8 mouse cellular contexts compared by ENCODE assay signal in the genomic region with DNA sequence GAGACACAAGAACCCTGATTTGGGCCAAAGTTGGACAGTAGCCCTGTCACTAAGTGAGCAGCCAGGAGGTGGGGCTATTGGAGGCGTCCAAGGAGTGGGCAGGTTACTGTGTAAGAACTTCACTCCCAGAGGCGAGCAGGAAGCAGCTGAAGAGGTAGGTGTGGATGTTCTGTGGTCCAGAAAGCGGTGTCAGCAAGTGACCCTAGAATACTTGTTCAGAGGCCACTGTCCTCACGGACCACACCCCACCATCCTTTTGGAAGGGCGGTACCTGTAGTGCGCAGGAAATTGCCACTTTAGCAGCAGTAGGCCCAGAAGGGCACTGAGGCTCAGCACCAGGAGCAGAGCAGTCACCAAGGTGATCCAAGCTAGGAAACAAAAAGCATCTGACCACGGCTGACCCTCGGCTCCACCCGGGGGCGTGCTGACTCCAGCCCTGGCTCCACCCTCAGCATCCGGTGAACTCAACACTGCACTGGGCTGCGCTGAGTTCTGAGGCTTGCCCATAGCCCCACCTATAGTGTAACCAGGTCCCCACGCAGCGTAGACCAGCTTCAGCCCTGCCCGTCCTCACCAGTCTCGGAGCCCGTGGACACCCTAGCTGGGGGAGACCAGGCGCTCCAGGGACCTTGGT. TPM values are rescaled to one million over a fixed set of nuclear protein-coding genes. Genes with fewer than 3 reads are reported as not detected.
DNase-seq lines count a peak whose midpoint lies in the region; ATAC-seq lines count a peak whose summit lies in the region.

No protein-coding gene starts in this region.

- H3K36me3 ChIP-seq in forebrain, embryonic 11.5 days (ENCODE audit: control insufficient read depth, insufficient read depth, low read length): no peaks in the 10 kb centered on the region
- H3K36me3 ChIP-seq in midbrain, embryonic 12.5 days: no peaks in the 10 kb centered on the region

- H3K27ac ChIP-seq in forebrain, embryonic 11.5 days (ENCODE audit: low read depth, low read length): no peak overlapping the region
- no peak overlapping the region for H3K27ac ChIP-seq in midbrain, embryonic 12.5 days (replicated peaks)

- WGBS in forebrain, embryonic 11.5 days: 16% methylated on average over 18 of the region's 18 CpGs
- 20% methylated on average over 18 of the region's 18 CpGs for WGBS in midbrain, embryonic 12.5 days

- peak overlapping the region; percentile 33 for H3K4me3 ChIP-seq in forebrain, embryonic 11.5 days (ENCODE audit: low read depth, low read length)
- H3K4me3 ChIP-seq in midbrain, embryonic 12.5 days: peak overlapping the region; percentile 43

- intact Hi-C loops in heart, postnatal 25 days (cut with DNase I): loop anchor here (5.0 kb wide), 2 partner anchors 41 to 71 kb away; no protein-coding TSS in a partner anchor

- peak overlapping the region; percentile 76 for H3K4me2 ChIP-seq in forebrain, embryonic 11.5 days (ENCODE audit: low read depth, low read length, severe bottlenecking)
- H3K4me2 ChIP-seq in midbrain, embryonic 12.5 days (replicated peaks): peak overlapping the region; percentile 69

- no peaks in the 10 kb centered on the region for H3K9me3 ChIP-seq in forebrain, embryonic 11.5 days (ENCODE audit: control insufficient read depth, low read length)
- no peaks in the 10 kb centered on the region for H3K9me3 ChIP-seq in midbrain, embryonic 12.5 days

- peak; percentile 17 to 26 for DNase-seq in layer of hippocampus, postnatal 10 days (ENCODE audit: low spot score in 2 of 2)
- DNase-seq in layer of hippocampus, adult 9-10 months (ENCODE audit: low spot score): no peak
- peak; percentile 59 for DNase-seq in forebrain, embryonic 11.5 days (ENCODE audit: low spot score)
- peak; percentile 56 for DNase-seq in heart, postnatal 25 days (ENCODE audit: low spot score)
- DNase-seq in kidney, postnatal 4 days: peak; percentile 66 to 77
- peak; percentile 55 for DNase-seq in yolk sac, embryonic 10.5 days (ENCODE audit: low spot score)
- no peak for DNase-seq in left cerebral cortex, adult 11 months (ENCODE audit: low spot score)

- ATAC-seq in forebrain, embryonic 11.5 days (replicated peaks; ENCODE audit: low FRiP score): peak; percentile 70
- peak; percentile 76 for ATAC-seq in midbrain, embryonic 12.5 days (ENCODE audit: low FRiP score, low read depth)

- no peaks in the 10 kb centered on the region; the same call in 1 of the 2 replicates for H3K27me3 ChIP-seq in forebrain, embryonic 11.5 days (ENCODE audit: control insufficient read depth, insufficient read depth, low read length)
- H3K27me3 ChIP-seq in midbrain, embryonic 12.5 days: peaks cover 17% of the 10 kb centered on the region

- peak overlapping the region; percentile 53 for H3K9ac ChIP-seq in forebrain, embryonic 11.5 days (ENCODE audit: low read length)
- peak overlapping the region; percentile 51 for H3K9ac ChIP-seq in midbrain, embryonic 12.5 days (replicated peaks)

- H3K4me1 ChIP-seq in forebrain, embryonic 11.5 days (replicated peaks; ENCODE audit: control insufficient read depth, insufficient read depth, low read length): peaks cover 5% of the 10 kb centered on the region; the same call in 1 of the 2 replicates
- peaks cover 16% of the 10 kb centered on the region; the same call in 1 of the 2 replicates for H3K4me1 ChIP-seq in midbrain, embryonic 12.5 days

RNA-seq across cellular contexts. Expression of a gene that starts 8.7 kb away (rescaled TPM):
- total RNA-seq in layer of hippocampus, postnatal 10 days (2021): 1 to 10 TPM; 5.0 to 6.3 TPM
- polyA plus RNA-seq in forebrain, embryonic 11.5 days (2014; fragmentation: Nextera tagmentation; extraction: Ambion mirVana): 369 and 385 TPM in 2 replicates
- 1 to 10 TPM; 1.5 to 2.3 TPM for total RNA-seq in heart, postnatal 25 days (2021)
- 233 and 235 TPM in 2 replicates for polyA plus RNA-seq in midbrain, embryonic 12.5 days (2016; fragmentation: Nextera tagmentation; extraction: Ambion mirVana)

RNA-seq across cellular contexts. Expression of a gene that starts 11.4 kb away (rescaled TPM):
- total RNA-seq in layer of hippocampus, postnatal 10 days (2021): under 1 TPM in 1 of 2 experiments, not detected in 1; 0.16 TPM
- 1.0 and 1.5 TPM in 2 replicates for polyA plus RNA-seq in forebrain, embryonic 11.5 days (2014; fragmentation: Nextera tagmentation; extraction: Ambion mirVana)
- under 1 TPM; 0.21 to 0.42 TPM for total RNA-seq in heart, postnatal 25 days (2021)
- polyA plus RNA-seq in midbrain, embryonic 12.5 days (2016; fragmentation: Nextera tagmentation; extraction: Ambion mirVana): 0.54 and 0.77 TPM in 2 replicates

RNA-seq across cellular contexts. Expression of a gene that starts 18.0 kb away (rescaled TPM):
- total RNA-seq in layer of hippocampus, postnatal 10 days (2021): 10 to 100 TPM; 16.4 to 17.7 TPM
- polyA plus RNA-seq in forebrain, embryonic 11.5 days (2014; fragmentation: Nextera tagmentation; extraction: Ambion mirVana): 37.8 and 39.8 TPM in 2 replicates
- total RNA-seq in heart, postnatal 25 days (2021): 10 to 100 TPM; 17.8 to 19.4 TPM
- 35.4 and 37.6 TPM in 2 replicates for polyA plus RNA-seq in midbrain, embryonic 12.5 days (2016; fragmentation: Nextera tagmentation; extraction: Ambion mirVana)

RNA-seq across cellular contexts. Expression of a gene that starts 36.8 kb away (rescaled TPM):
- total RNA-seq in layer of hippocampus, postnatal 10 days (2021): 10 to 100 TPM; 75.8 to 80.1 TPM
- polyA plus RNA-seq in forebrain, embryonic 11.5 days (2014; fragmentation: Nextera tagmentation; extraction: Ambion mirVana): 152 and 155 TPM in 2 replicates
- 10 to 100 TPM; 35.7 to 47.1 TPM for total RNA-seq in heart, postnatal 25 days (2021)
- 144 and 147 TPM in 2 replicates for polyA plus RNA-seq in midbrain, embryonic 12.5 days (2016; fragmentation: Nextera tagmentation; extraction: Ambion mirVana)

RNA-seq across cellular contexts. Expression of a gene that starts 36.8 kb away (rescaled TPM):
- total RNA-seq in layer of hippocampus, postnatal 10 days (2021): 10 to 100 TPM; 33.5 to 42.2 TPM
- 14.1 and 18.3 TPM in 2 replicates for polyA plus RNA-seq in forebrain, embryonic 11.5 days (2014; fragmentation: Nextera tagmentation; extraction: Ambion mirVana)
- 10 to 100 TPM; 11.3 to 13.1 TPM for total RNA-seq in heart, postnatal 25 days (2021)
- polyA plus RNA-seq in midbrain, embryonic 12.5 days (2016; fragmentation: Nextera tagmentation; extraction: Ambion mirVana): 12.0 and 13.6 TPM in 2 replicates

Comparison
In these comparisons a context has a peak if more than half of its experiments do, and no peak if none do; other contexts are left out.
1. DNase-seq: peak in layer of hippocampus, postnatal 10 days (2 of 2), forebrain, embryonic 11.5 days (single experiment), heart, postnatal 25 days (single experiment), kidney, postnatal 4 days (2 of 2) and yolk sac, embryonic 10.5 days (single experiment); none in layer of hippocampus, adult 9-10 months (single experiment) and left cerebral cortex, adult 11 months (single experiment).